Mouse (Mus musculus): ENCODE data around the gene Abi1. TPM values are rescaled to one million over a fixed set of nuclear protein-coding genes. Genes with fewer than 3 reads are reported as not detected.
"Not testable (repeated sequence)": the region's sequence is repeated elsewhere in the genome, so short reads cannot be mapped to it uniquely, and the experiment has no call there.

The Abi1 gene
- total RNA-seq, 2 experiments from 2014 or later, result 221 to 234 TPM

- no peak for TF ChIP-seq CTCF (conservative IDR thresholded peaks at IDR 0.05)
- DNase-seq (ENCODE audit: low spot score in 2 of 2), result peak; percentile 59 to 84
- H3K4me3 ChIP-seq, result no peak overlapping the region
- peak overlapping the region; percentile 86 for H3K27ac ChIP-seq
Observed at GRCm38 (mm10) chr2:23051890-23052289, 11.8 kb upstream of the Abi1 start.

GRCm38 (mm10) chr2:23048006-23048405 lies 8.0 kb upstream of the Abi1 start:
- DNase-seq (ENCODE audit: low spot score in 2 of 2), result no peak

GRCm38 (mm10) chr2:23045703-23046102 lies 5.7 kb upstream of the Abi1 start:
- H3K4me3 ChIP-seq, result no peak overlapping the region
- H3K27ac ChIP-seq, result 0 out of 2 replicates have a peak overlapping the region, but pooled peaks have one; percentile 15
- no peak for DNase-seq (ENCODE audit: low spot score in 2 of 2)
- no peak for TF ChIP-seq CTCF (conservative IDR thresholded peaks at IDR 0.05)

More at GRCm38 (mm10) chr2:23048006-23048405, 8.0 kb upstream of the Abi1 start:
- Histone ChIP-seq H3K27ac (no peak overlapping the region), H3K4me3 (no peak overlapping the region)
- TF ChIP-seq CTCF (conservative IDR thresholded peaks at IDR 0.05), result no peak

GRCm38 (mm10) chr2:23042189-23042588 lies 2.1 kb upstream of the Abi1 start:
- TF ChIP-seq CTCF (conservative IDR thresholded peaks at IDR 0.05), result no peak
- Histone ChIP-seq H3K27ac (no peak overlapping the region), H3K4me3 (no peak overlapping the region)
- DNase-seq (ENCODE audit: low spot score in 2 of 2), result no peak

- DNase-seq (ENCODE audit: low spot score in 2 of 2), result no peak
- TF ChIP-seq CTCF (conservative IDR thresholded peaks at IDR 0.05), result no peak
- no peak overlapping the region for H3K4me3 ChIP-seq
- no peak overlapping the region for H3K27ac ChIP-seq
Observed at GRCm38 (mm10) chr2:23041457-23041856, 1.4 kb upstream of the Abi1 start.

GRCm38 (mm10) chr2:23040690-23041089 lies 649 bp upstream of the Abi1 start:
- peak overlapping the region; percentile 68; the same call in 1 of the 2 replicates for H3K27ac ChIP-seq
- DNase-seq (ENCODE audit: low spot score in 2 of 2), result not testable (repeated sequence)
- peak overlapping the region; percentile 31; the same call in 1 of the 2 replicates for H3K4me3 ChIP-seq

- Histone ChIP-seq H3K27ac (peak overlapping the region; percentile 98), H3K4me3 (peak overlapping the region; percentile 100)
- DNase-seq (ENCODE audit: low spot score in 2 of 2), result peak in 1 of 2 experiments; percentile 35
- no peak for TF ChIP-seq CTCF (conservative IDR thresholded peaks at IDR 0.05)
Observed at GRCm38 (mm10) chr2:23039082-23040000, 700 bp downstream of the Abi1 start.

- Histone ChIP-seq H3K4me3 (no peak overlapping the region), H3K27ac (peak overlapping the region; percentile 71)
- DNase-seq (ENCODE audit: low spot score in 2 of 2), result no peak
- no peak for TF ChIP-seq CTCF (conservative IDR thresholded peaks at IDR 0.05)
Observed at GRCm38 (mm10) chr2:23035467-23035866, 4.6 kb downstream of the Abi1 start.

GRCm38 (mm10) chr2:23034692-23035435 lies 5.2 kb downstream of the Abi1 start:
- DNase-seq (ENCODE audit: low spot score in 2 of 2), result peak; percentile 42 to 71
- no peak for TF ChIP-seq CTCF (conservative IDR thresholded peaks at IDR 0.05)

GRCm38 (mm10) chr2:23030631-23031030 lies 9.4 kb downstream of the Abi1 start:
- no peak for TF ChIP-seq CTCF (conservative IDR thresholded peaks at IDR 0.05)
- Histone ChIP-seq H3K27ac (no peak overlapping the region), H3K4me3 (no peak overlapping the region)
- no peak for DNase-seq (ENCODE audit: low spot score in 2 of 2)

More at GRCm38 (mm10) chr2:23034692-23035435, 5.2 kb downstream of the Abi1 start:
- H3K27ac ChIP-seq, result peak overlapping the region; percentile 71
- H3K4me3 ChIP-seq, result no peak overlapping the region

- TF ChIP-seq CTCF (conservative IDR thresholded peaks at IDR 0.05), result no peak
- Histone ChIP-seq H3K4me3 (no peak overlapping the region), H3K27ac (peak overlapping the region; percentile 60)
- no peak for DNase-seq (ENCODE audit: low spot score in 2 of 2)
Observed at GRCm38 (mm10) chr2:23028826-23029225, 11.2 kb downstream of the Abi1 start.

GRCm38 (mm10) chr2:23026379-23026778 lies 13.7 kb downstream of the Abi1 start:
- no peak for TF ChIP-seq CTCF (conservative IDR thresholded peaks at IDR 0.05)
- H3K4me3 ChIP-seq, result no peak overlapping the region
- DNase-seq (ENCODE audit: low spot score in 2 of 2), result no peak
- peak overlapping the region; percentile 39; the same call in 1 of the 2 replicates for H3K27ac ChIP-seq

- Histone ChIP-seq H3K27ac (peak overlapping the region; percentile 88), H3K4me3 (no peak overlapping the region)
- TF ChIP-seq CTCF (conservative IDR thresholded peaks at IDR 0.05), result no peak
- DNase-seq (ENCODE audit: low spot score in 2 of 2), result no peak
Observed at GRCm38 (mm10) chr2:23023714-23024282, 16.2 kb downstream of the Abi1 start.

Measured in layer of hippocampus, adult 2 months (tissue).